Mouse (Mus musculus) adrenal gland, postnatal 36 days (tissue): ENCODE measurements around the gene Mup11. TPM values are rescaled to one million over a fixed set of nuclear protein-coding genes. Genes with fewer than 3 reads are reported as not detected.
"Not testable (repeated sequence)": the region's sequence is repeated elsewhere in the genome, so short reads cannot be mapped to it uniquely, and the experiment has no call there.

Source experiments
- DNase-seq, 2 experiments: peaks; one replicate each; pipeline ENCODE4 v3.0.0; 2021; ENCODE audit warnings: mixed read lengths in 1 of 2
- long read RNA-seq, 2 experiments: library from polyadenylated mRNA; stranded (forward); transcript quantifications; one replicate each; pipeline ENCODE4 v2.0.0; 2021; ENCODE audit warnings: borderline sequencing depth in 2 of 2
- total RNA-seq, 2 experiments: library from RNA; stranded (reverse); gene quantifications; 2 replicates each; pipeline ENCODE4 v1.2.3; 2021

The Mup11 gene
- total RNA-seq = not detected
- long read RNA-seq, experiment 1, partial matches to known transcripts = 0 of 1 reads
- long read RNA-seq, experiment 1, other reads (novel, unspliced or antisense) = 0 of 1 reads
- long read RNA-seq, experiment 2, transcript Mup11-202 (7 exons, 930 nt) = major isoform, 9 of 10 reads
- long read RNA-seq, experiment 2, partial matches to known transcripts = 0 of 10 reads
- long read RNA-seq, experiment 2, other reads (novel, unspliced or antisense) = 1 of 10 reads

DNA sequence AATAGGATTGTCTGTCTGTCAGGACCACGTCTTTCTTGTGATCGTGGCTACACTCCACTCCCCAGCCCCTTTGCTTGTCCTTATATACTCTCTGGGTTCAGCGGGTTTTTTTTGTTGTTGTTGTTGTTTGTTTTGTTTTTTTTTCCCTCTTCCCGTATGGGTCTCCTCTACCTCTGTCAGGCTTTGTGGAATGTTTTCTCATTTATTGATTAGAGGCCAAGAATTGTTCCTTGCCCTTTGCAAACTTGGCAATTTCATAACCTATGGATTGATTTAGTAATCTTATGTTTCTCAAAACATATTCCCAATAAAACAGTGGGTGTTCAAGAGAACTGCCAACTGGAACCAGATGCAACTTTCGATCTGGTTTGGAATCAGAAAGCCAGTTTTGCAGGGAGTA is at the start of gene Mup11:
TSS of gene Mup11 (minus strand) at position 101 of the 400 bp plus-strand sequence.
- not testable (repeated sequence) for DNase-seq

Other genes with a start within 250 kb of the Mup11 start
- gene Mup9, start 240.5 kb downstream of the Mup11 start, total RNA-seq = not detected
- gene Mup1, start 160.5 kb downstream of the Mup11 start, total RNA-seq = under 1 TPM in 1 of 2 experiments, not detected in 1; 0.56 TPM
- under 1 TPM in 1 of 2 experiments, not detected in 1; 0.46 TPM for gene Mup10, start 80.2 kb downstream of the Mup11 start, total RNA-seq
- gene Mup12, start 78.9 kb upstream of the Mup11 start, total RNA-seq = 1 to 10 TPM in 1 of 2 experiments, under 1 TPM in 1; 0.40 to 3.1 TPM
- 1 to 10 TPM; 4.1 to 6.1 TPM for gene Mup22, start 159.1 kb upstream of the Mup11 start, total RNA-seq